Mouse (Mus musculus) heart, embryonic 13.5 days (tissue): ENCODE results near the gene Cox7a2l. TPM values are rescaled to one million over a fixed set of nuclear protein-coding genes. Genes with fewer than 3 reads are reported as not detected.

Experiments used
- ATAC-seq: fragments of 200-750 bp; cut with Nextera tagmentation; 2 replicates; pipeline ENCODE4 v1.8.0; 2017; ENCODE audit warnings: moderate TSS enrichment; ENCODE audit not compliant: insufficient number of reproducible peaks, low FRiP score, low TSS enrichment; ENCODE audit errors: extremely low read depth
- H3K27ac ChIP-seq: fragments of 300-500 bp; sonication (generic); replicated peaks from 2 replicates; pipeline ENCODE4 v1.5.1; 2015; ENCODE audit warnings: moderate library complexity, mild to moderate bottlenecking, inconsistent platforms
- H3K27me3 ChIP-seq: fragments of 300-500 bp; sonication (generic); replicated peaks from 2 replicates; pipeline ENCODE4 v1.6.1; 2015; ENCODE audit warnings: mild to moderate bottlenecking, inconsistent platforms
- H3K36me3 ChIP-seq: fragments of 300-500 bp; sonication (generic); 2 replicates; pipeline ENCODE4 v1.6.1; 2015; ENCODE audit warnings: mild to moderate bottlenecking, inconsistent platforms
- H3K4me1 ChIP-seq: fragments of 300-500 bp; sonication (generic); 2 replicates; pipeline ENCODE4 v1.6.1; 2015; ENCODE audit warnings: inconsistent platforms
- H3K4me2 ChIP-seq: fragments of 300-500 bp; sonication (generic); 2 replicates; pipeline ENCODE4 v1.6.1; 2015; ENCODE audit warnings: inconsistent platforms, mild to moderate bottlenecking, moderate library complexity
- H3K4me3 ChIP-seq: fragments of 300-500 bp; sonication (generic); 2 replicates; pipeline ENCODE4 v1.5.1; 2015; ENCODE audit warnings: moderate library complexity, mild to moderate bottlenecking, inconsistent platforms
- H3K9ac ChIP-seq: fragments of 300-500 bp; sonication (generic); 2 replicates; pipeline ENCODE4 v1.6.1; 2015; ENCODE audit warnings: inconsistent platforms, mild to moderate bottlenecking, moderate library complexity
- H3K9me3 ChIP-seq: fragments of 300-500 bp; sonication (generic); 2 replicates; pipeline ENCODE4 v1.6.1; 2016; ENCODE audit warnings: inconsistent platforms
- WGBS: fragments of 180-500 bp; shearing (Covaris S2); methylation state at CpG from one replicate; pipeline ENCODE4 v1.1.7; 2015; ENCODE audit warnings: mixed read lengths; 5-methylcytosine and 5-hydroxymethylcytosine counted together
- polyA plus RNA-seq: library from polyadenylated mRNA; unstranded; fragments of >200 nt; fragmentation: Nextera tagmentation; extraction: Ambion mirVana; gene quantifications from 2 replicates; pipeline ENCODE4 v1.2.1, GENCODE M21; 2015

Gene Cox7a2l
- polyA plus RNA-seq: 181 and 206 TPM in 2 replicates

DNA sequence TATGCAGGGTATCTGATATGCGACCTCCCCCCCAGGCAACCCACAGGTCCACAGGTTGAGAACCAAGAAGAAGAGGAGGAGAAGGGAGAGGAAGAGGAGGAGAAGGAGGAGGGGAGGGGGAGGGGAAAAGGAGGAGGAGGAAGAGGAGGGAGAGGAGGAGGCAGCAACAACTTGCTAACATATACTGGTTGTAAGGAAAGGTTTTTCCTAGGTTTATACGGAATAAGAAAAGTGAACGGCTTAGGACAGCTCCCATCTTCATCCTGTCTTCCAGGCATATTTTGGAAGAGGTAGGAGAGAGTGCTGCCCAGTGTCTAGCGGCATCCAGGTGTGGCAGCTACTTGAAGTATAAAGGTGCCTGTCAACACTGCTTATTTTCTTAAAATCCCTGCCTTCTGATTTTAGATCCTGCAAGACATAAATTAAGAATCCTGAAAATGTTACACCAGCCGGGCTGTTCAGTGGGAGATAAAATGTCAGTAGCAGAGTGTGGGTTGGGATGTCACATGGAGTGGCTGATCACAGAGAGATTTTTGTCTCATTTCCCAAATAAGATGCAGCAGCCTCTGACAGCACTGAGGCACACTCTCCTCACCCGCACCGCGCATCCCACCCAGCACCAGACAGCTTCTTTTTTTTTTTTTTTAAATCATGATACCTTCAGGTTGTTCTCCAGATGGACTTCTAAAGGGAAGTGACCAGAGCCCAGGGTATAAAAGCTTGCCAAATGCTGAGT lies at the start of gene Cox7a2l:
Cox7a2l (minus strand) TSS at position 51 of the 736 bp plus-strand sequence.
- no peaks in the 10 kb centered on the region for H3K36me3 ChIP-seq
- no peak within 1 kb of the TSS for H3K4me3 ChIP-seq
- no peaks in the 10 kb centered on the region for H3K27me3 ChIP-seq
- H3K4me2 ChIP-seq: no peak within 1 kb of the TSS
- no peak within 1 kb of the TSS for H3K9ac ChIP-seq
- ATAC-seq: no peak
- H3K4me1 ChIP-seq: peaks cover 17% of the 10 kb centered on the region
- no peak within 1 kb of the TSS for H3K27ac ChIP-seq
- H3K9me3 ChIP-seq: no peaks in the 10 kb centered on the region
- 85% methylated on average over 8 of the region's 8 CpGs for WGBS

DNA sequence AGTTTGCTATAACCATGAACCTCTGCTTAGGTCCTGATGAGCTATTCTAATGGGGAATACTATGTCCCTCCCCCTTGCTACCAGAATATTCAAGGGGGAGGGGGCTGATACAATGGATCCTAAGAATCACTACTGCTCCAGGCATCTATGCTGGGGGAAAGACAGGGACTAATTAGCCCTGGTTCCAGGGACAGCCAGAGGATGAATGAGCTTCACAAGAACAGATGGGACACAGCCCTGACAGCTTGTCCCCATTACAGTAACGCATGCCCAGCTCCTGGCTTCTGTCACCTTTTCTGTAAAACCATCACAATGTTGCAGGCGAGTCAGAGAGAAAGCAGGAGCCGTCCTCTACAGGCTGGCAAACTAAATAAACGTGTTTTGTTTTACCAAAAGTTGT lies 48.4 kb upstream of the Cox7a2l start:
- Histone ChIP-seq H3K9ac (no peak overlapping the region), H3K4me2 (no peak overlapping the region)
- ATAC-seq: no peak

GRCm38 (mm10) chr17:83564119-83564820 lies 47.1 kb upstream of the Cox7a2l start:
- no peaks in the 10 kb centered on the region; the same call in 1 of the 2 replicates for H3K27me3 ChIP-seq
- no peak overlapping the region for H3K9ac ChIP-seq
- H3K36me3 ChIP-seq: no peaks in the 10 kb centered on the region
- H3K9me3 ChIP-seq: no peaks in the 10 kb centered on the region
- peak overlapping the region; percentile 70 for H3K27ac ChIP-seq
- WGBS: 42% methylated on average over 12 of the region's 12 CpGs
- ATAC-seq: no peak
- peak overlapping the region; percentile 55 for H3K4me2 ChIP-seq
- peak overlapping the region; percentile 29; the same call in 1 of the 2 replicates for H3K4me3 ChIP-seq
- peaks cover 10% of the 10 kb centered on the region for H3K4me1 ChIP-seq

More for the DNA sequence above, 48.4 kb upstream of the Cox7a2l start:
- Histone ChIP-seq H3K27ac (no peak overlapping the region), H3K27me3 (no peaks in the 10 kb centered on the region; the same call in 1 of the 2 replicates), H3K36me3 (no peaks in the 10 kb centered on the region), H3K4me1 (peaks cover 10% of the 10 kb centered on the region), H3K4me3 (no peak overlapping the region), H3K9me3 (no peaks in the 10 kb centered on the region)
- 61% methylated on average over 4 of the region's 4 CpGs for WGBS

DNA sequence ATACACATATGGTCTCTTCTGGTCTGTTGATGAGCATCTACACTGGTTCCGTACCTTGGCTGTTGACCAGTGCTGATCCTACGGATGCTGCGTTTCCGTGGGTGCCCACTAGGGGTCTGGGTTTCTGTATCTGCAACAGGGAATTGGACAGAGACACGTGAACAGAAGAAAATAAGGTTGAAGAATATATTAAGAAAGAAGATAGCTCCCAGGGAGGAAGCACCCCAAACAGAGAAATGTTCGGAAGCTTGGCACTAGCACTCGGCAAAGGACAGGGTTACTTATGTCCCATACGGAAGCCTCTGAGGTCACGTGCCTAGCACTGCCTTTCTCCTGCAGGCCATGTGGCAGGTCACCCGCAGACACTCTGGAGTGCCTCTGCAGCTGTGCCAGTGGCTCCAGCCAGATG lies 46.6 kb upstream of the Cox7a2l start:
- Histone ChIP-seq H3K4me3 (peak overlapping the region; percentile 29), H3K4me1 (peaks cover 10% of the 10 kb centered on the region), H3K27me3 (no peaks in the 10 kb centered on the region; the same call in 1 of the 2 replicates), H3K4me2 (peak overlapping the region; percentile 55), H3K36me3 (no peaks in the 10 kb centered on the region), H3K27ac (peak overlapping the region; percentile 70), H3K9me3 (no peaks in the 10 kb centered on the region), H3K9ac (no peak overlapping the region)
- WGBS: 44% methylated on average over 10 of the region's 10 CpGs
- peak; percentile 51; the same call in 1 of the 2 replicates for ATAC-seq

DNA sequence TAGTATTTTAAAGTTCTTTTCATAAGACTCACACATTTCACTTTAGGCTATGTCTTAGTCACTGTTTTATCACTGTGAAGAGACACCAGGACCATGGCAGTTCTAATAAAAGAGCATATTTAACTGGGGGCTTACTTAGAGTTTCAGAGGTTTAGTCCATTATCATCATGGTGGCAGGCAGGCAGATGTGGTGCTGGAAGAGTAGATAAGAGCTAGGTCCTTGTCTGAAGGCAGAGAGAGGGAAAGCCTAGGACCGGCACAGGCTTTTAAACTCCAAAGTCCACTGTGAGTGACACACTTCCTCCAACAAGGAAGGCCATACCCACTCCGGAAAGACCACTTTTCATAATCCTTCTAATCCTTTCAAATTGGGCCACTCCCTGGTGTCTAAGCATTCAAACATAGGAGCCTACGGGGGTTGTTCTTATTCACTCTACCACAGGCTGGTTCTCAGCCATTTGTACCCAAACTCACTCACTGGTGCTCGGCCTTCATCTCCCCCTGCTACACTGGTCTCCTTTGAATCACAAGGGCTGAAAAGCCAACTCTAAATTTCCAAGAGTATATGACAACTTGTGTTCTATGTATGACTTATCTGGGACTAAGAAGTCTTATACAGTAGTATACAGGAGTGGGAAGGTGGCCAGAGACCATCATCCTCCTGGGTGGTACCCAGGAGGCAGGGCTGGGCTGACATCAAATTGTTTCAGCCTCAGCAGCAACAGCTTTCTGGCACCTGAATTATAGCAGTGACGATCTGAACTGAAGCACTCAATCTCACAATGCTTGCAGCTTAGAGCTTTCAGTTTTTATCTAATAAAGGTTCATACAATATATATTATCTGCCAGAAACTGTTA lies 45.3 kb upstream of the Cox7a2l start:
- H3K27ac ChIP-seq: no peak overlapping the region
- H3K4me1 ChIP-seq: peaks cover 10% of the 10 kb centered on the region
- no peaks in the 10 kb centered on the region for H3K9me3 ChIP-seq
- 86% methylated on average over 5 of the region's 5 CpGs for WGBS
- H3K9ac ChIP-seq: no peak overlapping the region
- no peak overlapping the region for H3K4me2 ChIP-seq
- no peaks in the 10 kb centered on the region for H3K36me3 ChIP-seq
- no peak for ATAC-seq
- H3K27me3 ChIP-seq: no peaks in the 10 kb centered on the region; the same call in 1 of the 2 replicates
- H3K4me3 ChIP-seq: no peak overlapping the region

GRCm38 (mm10) chr17:83559081-83559480 lies 42.0 kb upstream of the Cox7a2l start:
- Histone ChIP-seq H3K4me2 (no peak overlapping the region), H3K27ac (no peak overlapping the region), H3K4me3 (no peak overlapping the region), H3K36me3 (no peaks in the 10 kb centered on the region), H3K27me3 (no peaks in the 10 kb centered on the region), H3K9me3 (no peaks in the 10 kb centered on the region), H3K9ac (no peak overlapping the region), H3K4me1 (peaks cover 4% of the 10 kb centered on the region)
- no peak for ATAC-seq
- WGBS: 75% methylated on average over 8 of the region's 8 CpGs

GRCm38 (mm10) chr17:83555836-83556235 lies 38.7 kb upstream of the Cox7a2l start:
- H3K4me2 ChIP-seq: no peak overlapping the region
- ATAC-seq: no peak
- no peaks in the 10 kb centered on the region for H3K36me3 ChIP-seq
- no peaks in the 10 kb centered on the region for H3K4me1 ChIP-seq
- no peaks in the 10 kb centered on the region for H3K9me3 ChIP-seq
- H3K27ac ChIP-seq: no peak overlapping the region
- WGBS: 88% methylated on average over 11 of the region's 11 CpGs
- H3K9ac ChIP-seq: no peak overlapping the region
- H3K27me3 ChIP-seq: no peaks in the 10 kb centered on the region
- H3K4me3 ChIP-seq: no peak overlapping the region

DNA sequence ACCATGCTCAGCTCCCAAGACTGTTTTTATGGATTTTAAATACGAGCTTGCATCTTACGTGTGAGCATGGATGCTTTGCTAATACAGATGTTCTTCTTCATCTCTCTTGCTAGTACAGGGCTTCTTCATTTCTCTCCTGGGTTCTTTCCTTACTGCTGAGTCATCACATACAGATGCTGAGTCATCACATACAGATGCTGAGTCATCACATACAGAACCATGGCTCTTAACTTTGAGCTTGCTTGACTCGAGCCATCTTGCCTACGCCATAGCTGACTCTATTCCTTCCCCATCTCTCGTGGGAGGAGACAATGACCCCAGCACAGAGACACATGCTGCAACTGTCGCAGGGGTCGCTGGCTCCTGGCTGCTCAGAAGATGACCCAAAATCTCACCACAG lies 37.9 kb upstream of the Cox7a2l start:
- no peaks in the 10 kb centered on the region for H3K36me3 ChIP-seq
- H3K27me3 ChIP-seq: no peaks in the 10 kb centered on the region
- no peak overlapping the region for H3K4me3 ChIP-seq
- H3K27ac ChIP-seq: no peak overlapping the region
- no peak for ATAC-seq
- no peaks in the 10 kb centered on the region for H3K4me1 ChIP-seq
- H3K9me3 ChIP-seq: no peaks in the 10 kb centered on the region
- no peak overlapping the region for H3K4me2 ChIP-seq
- WGBS: 85% methylated on average over 7 of the region's 7 CpGs
- no peak overlapping the region for H3K9ac ChIP-seq

DNA sequence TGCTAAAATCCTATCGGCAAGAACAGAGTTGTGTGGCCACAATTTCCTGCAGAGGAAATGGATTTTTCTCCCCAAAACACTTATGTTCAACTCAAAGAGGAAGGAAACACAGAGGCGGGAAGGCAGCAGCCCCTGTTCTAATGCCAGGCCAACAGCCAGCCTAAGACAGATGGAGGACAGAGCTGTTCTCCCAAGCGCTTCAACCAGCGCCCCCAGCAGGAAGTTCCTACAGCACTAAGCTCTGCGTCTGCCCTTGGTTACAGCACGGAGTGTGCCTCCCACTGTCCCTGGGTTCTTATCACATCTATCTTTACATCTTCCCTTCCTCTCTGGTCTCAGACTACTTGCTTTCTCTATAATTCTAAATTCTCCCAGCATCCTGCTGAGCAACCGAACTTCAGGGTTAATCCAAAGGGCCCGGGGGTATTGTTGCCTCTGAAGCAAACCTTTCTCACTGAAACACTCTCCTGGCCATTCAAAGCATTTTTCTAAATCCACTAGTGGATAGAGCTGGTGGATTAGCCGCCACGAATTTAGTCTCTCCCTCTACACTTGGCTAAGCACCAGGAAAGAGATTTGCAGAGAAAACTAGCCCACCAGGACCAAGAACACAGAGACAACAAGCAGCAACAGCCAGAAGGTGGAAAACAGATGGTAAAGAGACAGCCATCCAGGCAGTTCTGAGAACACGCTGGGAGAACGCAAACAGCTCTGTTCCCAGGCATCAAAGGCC lies 31.5 kb upstream of the Cox7a2l start:
- no peak overlapping the region for H3K4me2 ChIP-seq
- ATAC-seq: no peak
- H3K27ac ChIP-seq: no peak overlapping the region

DNA sequence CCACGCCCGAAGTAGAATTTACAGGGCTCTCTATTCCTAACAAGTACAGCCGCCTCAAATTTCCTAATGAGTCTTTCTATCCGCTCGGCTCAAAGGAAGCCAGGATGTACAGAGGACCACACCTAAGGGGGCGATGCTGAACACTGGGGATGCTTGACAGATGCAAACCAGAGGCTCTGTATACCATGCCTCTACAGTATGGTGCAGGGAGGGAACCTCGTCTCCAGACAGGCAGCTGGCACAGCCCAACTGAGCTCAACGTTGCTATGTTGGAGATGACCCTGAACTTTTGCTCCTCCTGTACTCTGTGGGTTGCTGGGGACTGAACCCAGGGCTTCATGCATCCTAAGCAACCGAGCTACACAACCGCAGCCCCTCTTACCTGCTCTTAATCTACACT lies 30.0 kb upstream of the Cox7a2l start:
- WGBS: 47% methylated on average over 10 of the region's 10 CpGs
- Histone ChIP-seq H3K9ac (no peak overlapping the region), H3K27ac (no peak overlapping the region), H3K4me3 (no peak overlapping the region), H3K4me2 (no peak overlapping the region), H3K36me3 (no peaks in the 10 kb centered on the region), H3K27me3 (peaks cover 58% of the 10 kb centered on the region), H3K9me3 (no peaks in the 10 kb centered on the region), H3K4me1 (peaks cover 15% of the 10 kb centered on the region)
- ATAC-seq: no peak

More for the DNA sequence above, 31.5 kb upstream of the Cox7a2l start:
- 33% methylated on average over 12 of the region's 12 CpGs for WGBS
- Histone ChIP-seq H3K9me3 (no peaks in the 10 kb centered on the region), H3K36me3 (no peaks in the 10 kb centered on the region), H3K4me3 (no peak overlapping the region), H3K9ac (no peak overlapping the region), H3K27me3 (peaks cover 52% of the 10 kb centered on the region), H3K4me1 (peaks cover 15% of the 10 kb centered on the region)
